Mouse (Mus musculus) heart, embryonic 16.5 days (tissue): ENCODE data around the gene Hoxc9. TPM values are rescaled to one million over a fixed set of nuclear protein-coding genes. Genes with fewer than 3 reads are reported as not detected.

Source experiments
- ATAC-seq: fragments of 200-750 bp; cut with Nextera tagmentation; replicated peaks from 2 replicates; pipeline ENCODE4 v1.8.0; 2017; ENCODE audit warnings: moderate number of reproducible peaks; ENCODE audit not compliant: insufficient read depth, low FRiP score; ENCODE audit errors: extremely low read depth
- H3K27ac ChIP-seq: fragments of 300-500 bp; sonication (generic); 2 replicates; pipeline ENCODE4 v1.5.1; 2014; ENCODE audit warnings: mild to moderate bottlenecking, low read length, control low read depth, moderate library complexity
- H3K27me3 ChIP-seq: fragments of 300-500 bp; sonication (generic); 2 replicates; pipeline ENCODE4 v1.6.1; 2014; ENCODE audit warnings: low read length, mixed read lengths; ENCODE audit not compliant: control insufficient read depth, insufficient read depth
- H3K36me3 ChIP-seq: fragments of 300-500 bp; sonication (generic); 2 replicates; pipeline ENCODE4 v1.6.1; 2014; ENCODE audit not compliant: control insufficient read depth, insufficient read depth
- H3K4me1 ChIP-seq: fragments of 300-500 bp; sonication (generic); 2 replicates; pipeline ENCODE4 v1.6.1; 2014; ENCODE audit warnings: low read length, mixed read lengths; ENCODE audit not compliant: control insufficient read depth, insufficient read depth
- H3K4me2 ChIP-seq: fragments of 300-500 bp; sonication (generic); 2 replicates; pipeline ENCODE4 v1.6.1; 2014; ENCODE audit warnings: low read depth, mild to moderate bottlenecking, control low read depth, low read length
- H3K4me3 ChIP-seq: fragments of 300-500 bp; sonication (generic); 2 replicates; pipeline ENCODE4 v1.5.1; 2014; ENCODE audit warnings: mild to moderate bottlenecking, control low read depth, low read length
- H3K9ac ChIP-seq: fragments of 300-500 bp; sonication (generic); 2 replicates; pipeline ENCODE4 v1.6.1; 2014; ENCODE audit warnings: low read length, control low read depth
- H3K9me3 ChIP-seq: fragments of 300-500 bp; sonication (generic); replicated peaks from 2 replicates; pipeline ENCODE4 v1.6.1; 2016; ENCODE audit warnings: low read length; ENCODE audit not compliant: control insufficient read depth
- WGBS: fragments of 180-500 bp; shearing (Covaris S2); extraction: QIAGEN DNeasy Blood & Tissue Kit; methylation state at CpG from one replicate; pipeline ENCODE4 v1.1.7; 2014; 5-methylcytosine and 5-hydroxymethylcytosine counted together
- polyA plus RNA-seq: library from polyadenylated mRNA; unstranded; fragments of >200 nt; fragmentation: Nextera tagmentation; extraction: Ambion mirVana; gene quantifications from 2 replicates; pipeline ENCODE4 v1.2.1, GENCODE M21; 2015

Hoxc9 gene
- polyA plus RNA-seq, 1 experiment from 2014 or later = not detected

- Histone ChIP-seq H3K4me2 (peak overlapping the region; percentile 50), H3K4me3 (peak overlapping the region; percentile 38), H3K36me3 (no peaks in the 10 kb centered on the region), H3K9ac (no peak overlapping the region), H3K27me3 (peaks cover 96% of the 10 kb centered on the region), H3K27ac (no peak overlapping the region), H3K4me1 (no peaks in the 10 kb centered on the region; the same call in 1 of the 2 replicates), H3K9me3 (no peaks in the 10 kb centered on the region)
- WGBS = under 1% methylated on average over 53 of the region's 53 CpGs
- ATAC-seq = no peak
These were observed 33.3 kb upstream of the Hoxc9 start for GRCm38 (mm10) chr15:102942739-102943467.

- Histone ChIP-seq H3K4me2 (no peak overlapping the region; the same call in 1 of the 2 replicates), H3K4me3 (peak overlapping the region; percentile 38), H3K4me1 (no peaks in the 10 kb centered on the region; the same call in 1 of the 2 replicates), H3K36me3 (no peaks in the 10 kb centered on the region), H3K27me3 (peaks cover 96% of the 10 kb centered on the region), H3K27ac (no peak overlapping the region), H3K9me3 (no peaks in the 10 kb centered on the region), H3K9ac (no peak overlapping the region)
- ATAC-seq = no peak
- 3% methylated on average over 5 of the region's 5 CpGs for WGBS
These were observed 32.8 kb upstream of the Hoxc9 start for GRCm38 (mm10) chr15:102943468-102943813.

GRCm38 (mm10) chr15:102945185-102946077 is 30.8 kb upstream of the Hoxc9 start:
- Histone ChIP-seq H3K9ac (no peak overlapping the region), H3K4me3 (no peak overlapping the region), H3K4me1 (no peaks in the 10 kb centered on the region; the same call in 1 of the 2 replicates), H3K27me3 (peaks cover 95% of the 10 kb centered on the region), H3K4me2 (no peak overlapping the region), H3K27ac (no peak overlapping the region), H3K36me3 (no peaks in the 10 kb centered on the region), H3K9me3 (no peaks in the 10 kb centered on the region)
- WGBS = 12% methylated on average over 22 of the region's 22 CpGs
- no peak for ATAC-seq

GRCm38 (mm10) chr15:102947276-102947675 is 29.0 kb upstream of the Hoxc9 start:
- H3K4me2 ChIP-seq = no peak overlapping the region
- no peaks in the 10 kb centered on the region; the same call in 1 of the 2 replicates for H3K4me1 ChIP-seq
- ATAC-seq = no peak
- H3K27ac ChIP-seq = no peak overlapping the region
- H3K36me3 ChIP-seq = no peaks in the 10 kb centered on the region
- no peak overlapping the region for H3K4me3 ChIP-seq
- no peak overlapping the region for H3K9ac ChIP-seq
- WGBS = 4% methylated on average over 9 of the region's 9 CpGs
- peaks cover 95% of the 10 kb centered on the region for H3K27me3 ChIP-seq
- H3K9me3 ChIP-seq = no peaks in the 10 kb centered on the region

GRCm38 (mm10) chr15:102948842-102949241 is 27.4 kb upstream of the Hoxc9 start:
- Histone ChIP-seq H3K9me3 (no peaks in the 10 kb centered on the region), H3K4me3 (no peak overlapping the region), H3K27ac (no peak overlapping the region), H3K9ac (no peak overlapping the region), H3K4me2 (no peak overlapping the region), H3K36me3 (no peaks in the 10 kb centered on the region), H3K4me1 (no peaks in the 10 kb centered on the region), H3K27me3 (peaks cover 95% of the 10 kb centered on the region)
- WGBS = 4% methylated on average over 2 of the region's 2 CpGs
- ATAC-seq = no peak

GRCm38 (mm10) chr15:102949696-102950095 is 26.5 kb upstream of the Hoxc9 start:
- Histone ChIP-seq H3K9me3 (no peaks in the 10 kb centered on the region), H3K27me3 (peaks cover 96% of the 10 kb centered on the region), H3K4me3 (no peak overlapping the region), H3K4me2 (no peak overlapping the region), H3K9ac (no peak overlapping the region), H3K27ac (no peak overlapping the region), H3K36me3 (no peaks in the 10 kb centered on the region), H3K4me1 (no peaks in the 10 kb centered on the region)
- no peak for ATAC-seq
- WGBS = 3% methylated on average over 20 of the region's 20 CpGs

GRCm38 (mm10) chr15:102950877-102951276 is 25.4 kb upstream of the Hoxc9 start:
- Histone ChIP-seq H3K27me3 (peaks cover 94% of the 10 kb centered on the region), H3K36me3 (no peaks in the 10 kb centered on the region), H3K4me3 (no peak overlapping the region), H3K4me1 (no peaks in the 10 kb centered on the region), H3K4me2 (no peak overlapping the region), H3K27ac (no peak overlapping the region), H3K9me3 (no peaks in the 10 kb centered on the region), H3K9ac (no peak overlapping the region)
- WGBS = 24% methylated on average over 2 of the region's 2 CpGs
- ATAC-seq = no peak

GRCm38 (mm10) chr15:102953561-102953960 is 22.7 kb upstream of the Hoxc9 start:
- Histone ChIP-seq H3K4me3 (no peak overlapping the region), H3K4me1 (no peaks in the 10 kb centered on the region), H3K9ac (no peak overlapping the region), H3K36me3 (no peaks in the 10 kb centered on the region), H3K27me3 (peaks cover 95% of the 10 kb centered on the region), H3K27ac (no peak overlapping the region), H3K4me2 (no peak overlapping the region), H3K9me3 (no peaks in the 10 kb centered on the region)
- no peak for ATAC-seq
- WGBS = 5% methylated on average over 6 of the region's 6 CpGs
